Mouse (Mus musculus) inflammation-experienced regulatory T-cells, adult 6 months (primary cell): ENCODE results near the gene Olfr1373. TPM values are rescaled to one million over a fixed set of nuclear protein-coding genes. Genes with fewer than 3 reads are reported as not detected.
"Not testable (repeated sequence)": the region's sequence is repeated elsewhere in the genome, so short reads cannot be mapped to it uniquely, and the experiment has no call there.

Experiments used
- ATAC-seq: one replicate; pipeline ENCODE4 v1.8.0; 2017
- polyA plus RNA-seq, 3 experiments: library from polyadenylated mRNA; unstranded; fragments of 100-300 nt; shearing (Covaris generic); gene quantifications; one replicate each; pipeline ENCODE4 v1.2.1; 2017

Olfr1373 gene
- polyA plus RNA-seq, result not detected

GRCm38 (mm10) chr11:52145428-52145827 lies at the start of gene Olfr1373:
Gene Olfr1373 (minus strand): TSS chr11:52145528.
- not testable (repeated sequence) for ATAC-seq

- peak; percentile 50 for ATAC-seq
Measured at GRCm38 (mm10) chr11:52180651-52181050, 35.3 kb upstream of the Olfr1373 start.

- ATAC-seq, result not testable (repeated sequence)
Measured at GRCm38 (mm10) chr11:52179897-52180296, 34.6 kb upstream of the Olfr1373 start.

GRCm38 (mm10) chr11:52168461-52168860 lies 23.1 kb upstream of the Olfr1373 start:
- ATAC-seq, result peak; percentile 41

- ATAC-seq, result not testable (repeated sequence)
Measured at GRCm38 (mm10) chr11:52167901-52168302, 22.6 kb upstream of the Olfr1373 start.

GRCm38 (mm10) chr11:52167126-52167525 lies 21.8 kb upstream of the Olfr1373 start:
- no peak for ATAC-seq

GRCm38 (mm10) chr11:52163926-52164325 lies 18.6 kb upstream of the Olfr1373 start:
- no peak for ATAC-seq

GRCm38 (mm10) chr11:52143675-52144074 lies 1.7 kb downstream of the Olfr1373 start:
- not testable (repeated sequence) for ATAC-seq

- no peak for ATAC-seq
Measured at GRCm38 (mm10) chr11:52130451-52131068, 14.8 kb downstream of the Olfr1373 start.

- ATAC-seq, result no peak
Measured at GRCm38 (mm10) chr11:52129621-52130450, 15.5 kb downstream of the Olfr1373 start.

GRCm38 (mm10) chr11:52129171-52129570 lies 16.2 kb downstream of the Olfr1373 start:
- ATAC-seq, result no peak

- ATAC-seq, result no peak
Measured at GRCm38 (mm10) chr11:52128316-52129061, 16.8 kb downstream of the Olfr1373 start.

- ATAC-seq, result no peak
Measured at GRCm38 (mm10) chr11:52127760-52128159, 17.6 kb downstream of the Olfr1373 start.

GRCm38 (mm10) chr11:52127169-52127568 lies 18.2 kb downstream of the Olfr1373 start:
- no peak for ATAC-seq

- no peak for ATAC-seq
Measured at GRCm38 (mm10) chr11:52124468-52124867, 20.9 kb downstream of the Olfr1373 start.

GRCm38 (mm10) chr11:52122045-52122444 lies 23.3 kb downstream of the Olfr1373 start:
- ATAC-seq, result no peak

- ATAC-seq, result not testable (repeated sequence)
Measured at GRCm38 (mm10) chr11:52120415-52120814, 24.9 kb downstream of the Olfr1373 start.

GRCm38 (mm10) chr11:52117156-52117555 lies 28.2 kb downstream of the Olfr1373 start:
- ATAC-seq, result no peak

- not testable (repeated sequence) for ATAC-seq
Measured at GRCm38 (mm10) chr11:52116117-52116516, 29.2 kb downstream of the Olfr1373 start.

- ATAC-seq, result no peak
Measured at GRCm38 (mm10) chr11:52115479-52115878, 29.8 kb downstream of the Olfr1373 start.

- no peak for ATAC-seq
Measured at GRCm38 (mm10) chr11:52109421-52109820, 35.9 kb downstream of the Olfr1373 start.

GRCm38 (mm10) chr11:52108796-52109195 lies 36.5 kb downstream of the Olfr1373 start:
- ATAC-seq, result no peak

- ATAC-seq, result no peak
Measured at GRCm38 (mm10) chr11:52106438-52106837, 38.9 kb downstream of the Olfr1373 start.
